Mouse (Mus musculus) kidney, embryonic 14.5 days (tissue): ENCODE data around the gene Tbc1d12. TPM values are rescaled to one million over a fixed set of nuclear protein-coding genes. Genes with fewer than 3 reads are reported as not detected.

Source experiments
- ATAC-seq: fragments of 200-750 bp; cut with Nextera tagmentation; 2 replicates; pipeline ENCODE4 v1.8.0; 2017; ENCODE audit warnings: moderate number of reproducible peaks, mild to moderate bottlenecking, moderate TSS enrichment, moderate library complexity; ENCODE audit not compliant: low FRiP score, low TSS enrichment
- H3K27ac ChIP-seq: fragments of 300-500 bp; sonication (generic); 2 replicates; pipeline ENCODE4 v1.5.1; 2014; ENCODE audit warnings: low read depth, mild to moderate bottlenecking, low read length, moderate library complexity, mixed read lengths
- H3K27me3 ChIP-seq: fragments of 300-500 bp; sonication (generic); 2 replicates; pipeline ENCODE4 v1.6.1; 2014; ENCODE audit warnings: mild to moderate bottlenecking, low read length; ENCODE audit not compliant: control insufficient read depth, insufficient read depth
- H3K36me3 ChIP-seq: fragments of 300-500 bp; sonication (generic); 2 replicates; pipeline ENCODE4 v1.6.1; 2014; ENCODE audit warnings: low read length, mixed read lengths; ENCODE audit not compliant: control insufficient read depth, insufficient read depth
- H3K4me1 ChIP-seq: fragments of 300-500 bp; sonication (generic); 2 replicates; pipeline ENCODE4 v1.6.1; 2014; ENCODE audit warnings: low read length, mixed read lengths; ENCODE audit not compliant: control insufficient read depth, insufficient read depth
- H3K4me2 ChIP-seq: fragments of 300-500 bp; sonication (generic); replicated peaks from 2 replicates; pipeline ENCODE4 v1.6.1; 2014; ENCODE audit warnings: low read depth, mild to moderate bottlenecking, low read length
- H3K4me3 ChIP-seq: fragments of 300-500 bp; sonication (generic); 2 replicates; pipeline ENCODE4 v1.5.1; 2014; ENCODE audit warnings: mild to moderate bottlenecking, low read length
- H3K9ac ChIP-seq: fragments of 300-500 bp; sonication (generic); 2 replicates; pipeline ENCODE4 v1.6.1; 2014; ENCODE audit warnings: low read depth, mild to moderate bottlenecking, low read length, moderate library complexity
- H3K9me3 ChIP-seq: fragments of 300-500 bp; sonication (generic); 2 replicates; pipeline ENCODE4 v1.6.1; 2016; ENCODE audit warnings: low read length; ENCODE audit not compliant: control insufficient read depth
- WGBS: fragments of 180-500 bp; shearing (Covaris S2); extraction: QIAGEN DNeasy Blood & Tissue Kit; methylation state at CpG from one replicate; pipeline ENCODE4 v1.1.7; 2014; 5-methylcytosine and 5-hydroxymethylcytosine counted together
- polyA plus RNA-seq: library from polyadenylated mRNA; unstranded; fragments of >200 nt; fragmentation: Nextera tagmentation; extraction: Ambion mirVana; gene quantifications from 2 replicates; pipeline ENCODE4 v1.2.1, GENCODE M21; 2014

Gene Tbc1d12
- polyA plus RNA-seq, 1 experiment from 2014 or later = 2.6 TPM

- Histone ChIP-seq H3K9me3 (no peaks in the 10 kb centered on the region), H3K27ac (peak overlapping the region; percentile 81; the same call in 1 of the 2 replicates), H3K36me3 (peaks cover 29% of the 10 kb centered on the region), H3K27me3 (no peaks in the 10 kb centered on the region), H3K9ac (peak overlapping the region; percentile 97), H3K4me3 (peak overlapping the region; percentile 92), H3K4me2 (peak overlapping the region; percentile 84), H3K4me1 (peaks cover 18% of the 10 kb centered on the region; the same call in 1 of the 2 replicates)
- no peak for ATAC-seq
- 2% methylated on average over 23 of the region's 23 CpGs for WGBS
These were observed 93.9 kb downstream of the Tbc1d12 start for GRCm38 (mm10) chr19:38930252-38930787.

- Histone ChIP-seq H3K4me1 (peaks cover 18% of the 10 kb centered on the region; the same call in 1 of the 2 replicates), H3K4me3 (peak within 1 kb of the TSS; percentile 92), H3K36me3 (peaks cover 35% of the 10 kb centered on the region), H3K27ac (peak within 1 kb of the TSS; percentile 81), H3K9me3 (no peaks in the 10 kb centered on the region), H3K4me2 (peak within 1 kb of the TSS; percentile 84), H3K27me3 (no peaks in the 10 kb centered on the region), H3K9ac (peak within 1 kb of the TSS; percentile 97)
- WGBS = under 1% methylated on average over 73 of the region's 76 CpGs
- peak; percentile 87 for ATAC-seq
These were observed 94.6 kb downstream of the Tbc1d12 start, which contains the start of gene Hells for GRCm38 (mm10) chr19:38930788-38931565. Gene Hells, plus strand, starts transcription at chr19:38930915.

GRCm38 (mm10) chr19:38931566-38931890 is 95.1 kb downstream of the Tbc1d12 start:
- H3K4me1 ChIP-seq = peaks cover 18% of the 10 kb centered on the region; the same call in 1 of the 2 replicates
- peak overlapping the region; percentile 97 for H3K9ac ChIP-seq
- no peaks in the 10 kb centered on the region for H3K9me3 ChIP-seq
- H3K4me3 ChIP-seq = peak overlapping the region; percentile 92
- 0% methylated on average over 6 of the region's 6 CpGs for WGBS
- no peaks in the 10 kb centered on the region for H3K27me3 ChIP-seq
- peak overlapping the region; percentile 84 for H3K4me2 ChIP-seq
- ATAC-seq = no peak
- H3K27ac ChIP-seq = peak overlapping the region; percentile 81; the same call in 1 of the 2 replicates
- H3K36me3 ChIP-seq = peaks cover 40% of the 10 kb centered on the region

- Histone ChIP-seq H3K27ac (no peak overlapping the region), H3K9ac (no peak overlapping the region), H3K27me3 (no peaks in the 10 kb centered on the region), H3K4me3 (no peak overlapping the region), H3K4me1 (no peaks in the 10 kb centered on the region), H3K9me3 (no peaks in the 10 kb centered on the region), H3K36me3 (peaks cover 50% of the 10 kb centered on the region), H3K4me2 (no peak overlapping the region)
- WGBS = 85% methylated on average over 2 of the region's 2 CpGs
- ATAC-seq = no peak
These were observed 108.4 kb downstream of the Tbc1d12 start for GRCm38 (mm10) chr19:38944590-38945307.

Other genes starting within 250 kb of the Tbc1d12 start
- 7.4 and 12.3 TPM in 2 replicates for gene Noc3l, start 17.3 kb upstream of the Tbc1d12 start, polyA plus RNA-seq
- gene Hells, start 94.3 kb downstream of the Tbc1d12 start, polyA plus RNA-seq = 56.1 and 57.7 TPM in 2 replicates
- gene Cyp2c55, start 170.4 kb downstream of the Tbc1d12 start, polyA plus RNA-seq = not detected in 2 replicates
- gene Cyp2c65, start 224.4 kb downstream of the Tbc1d12 start, polyA plus RNA-seq = not detected in 2 replicates